Mouse (Mus musculus): ENCODE data around the gene Mrpl9.

DNA sequence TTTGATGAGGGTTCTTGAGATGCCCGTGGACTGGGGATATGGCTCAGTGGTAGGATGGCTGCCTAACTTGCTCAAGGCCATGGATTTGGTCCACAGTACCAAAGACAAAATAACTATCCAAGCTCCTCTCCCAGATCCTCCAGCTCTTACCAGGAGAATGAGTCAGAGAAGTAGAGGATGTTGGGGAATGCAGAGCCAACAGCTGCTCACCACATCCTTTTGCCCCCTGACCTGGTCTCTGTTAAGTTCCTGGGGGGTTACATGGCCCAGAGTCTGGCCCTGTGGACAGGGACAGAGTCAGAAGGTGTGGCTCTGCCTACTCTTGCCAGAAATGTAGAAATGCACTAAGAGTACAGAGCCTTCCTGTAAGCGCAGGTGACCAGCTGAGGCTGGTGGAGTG, 16.7 kb downstream of the Mrpl9 start:
- TF ChIP-seq CTCF (IDR thresholded peaks at IDR 0.05; ENCODE audit: low read depth, low read length) (no peak), POLR2A (IDR thresholded peaks at IDR 0.05; ENCODE audit: borderline replicate concordance, low read depth, low read length) (no peak)

Data from bone marrow macrophage, adult 2 months (primary cell).